Comparison of ENCODE assay signal across 20 mouse cellular contexts in the genomic region with DNA sequence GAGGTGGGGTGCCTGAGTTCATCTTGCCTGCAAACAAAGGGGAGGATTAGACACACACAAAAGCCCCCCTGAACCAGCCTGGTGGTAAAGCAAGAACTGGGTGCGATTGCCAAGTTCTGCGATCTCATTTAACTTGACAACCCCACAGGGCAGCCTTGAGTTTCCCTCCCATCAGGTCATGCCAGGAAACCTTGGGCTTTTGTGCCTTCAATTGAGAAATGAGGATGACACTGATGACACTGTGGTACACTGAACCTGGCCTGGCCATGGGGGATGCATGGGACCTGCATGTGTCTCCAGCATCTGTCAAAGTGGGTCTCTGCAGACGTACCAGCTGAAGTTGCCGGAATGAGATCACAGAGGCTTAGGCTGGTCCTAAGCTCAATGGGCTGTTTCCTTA. TPM values are rescaled to one million over a fixed set of nuclear protein-coding genes. Genes with fewer than 3 reads are reported as not detected.
DNase-seq lines count a peak whose midpoint lies in the region; ATAC-seq and TF ChIP-seq lines count a peak whose summit lies in the region.
"Had no signal": no experiment of that assay in that cellular context is flagged by ENCODE, and none has a peak within 500 bp of the region (broad histone marks: within the 10 kb centered on the region; RNA-seq: fewer than 3 reads in every experiment).

No protein-coding gene starts in this region.

- 88% methylated on average over 4 of the region's 4 CpGs for WGBS in kidney, embryonic 15.5 days
- WGBS in midbrain, embryonic 13.5 days: 52% methylated on average over 4 of the region's 4 CpGs
- 64% methylated on average over 4 of the region's 4 CpGs for WGBS in midbrain, postnatal 0 days
- WGBS in midbrain, embryonic 14.5 days: 50% methylated on average over 4 of the region's 4 CpGs

- H3K4me2 ChIP-seq in kidney, embryonic 15.5 days: no peak overlapping the region
- no peak overlapping the region for H3K4me2 ChIP-seq in midbrain, embryonic 13.5 days (replicated peaks)
- no peak overlapping the region for H3K4me2 ChIP-seq in midbrain, postnatal 0 days (ENCODE audit: low read depth, low read length, poor library complexity, severe bottlenecking)
- no peak overlapping the region for H3K4me2 ChIP-seq in midbrain, embryonic 14.5 days (ENCODE audit: low read length)
- H3K4me2 ChIP-seq: embryonic facial prominence, embryonic 13.5 days; forebrain, embryonic 13.5 days; hindbrain, embryonic 12.5 days had no signal

- H3K36me3 ChIP-seq in kidney, embryonic 15.5 days: peaks cover 15% of the 10 kb centered on the region
- H3K36me3 ChIP-seq in midbrain, embryonic 13.5 days: no peaks in the 10 kb centered on the region
- no peaks in the 10 kb centered on the region for H3K36me3 ChIP-seq in midbrain, postnatal 0 days (ENCODE audit: insufficient read depth, low read length)
- H3K36me3 ChIP-seq in midbrain, embryonic 14.5 days (ENCODE audit: control insufficient read depth, insufficient read depth, low read length): no peaks in the 10 kb centered on the region
- H3K36me3 ChIP-seq: hindbrain, embryonic 12.5 days had no signal

- no peaks in the 10 kb centered on the region for H3K9me3 ChIP-seq in kidney, embryonic 15.5 days (replicated peaks)
- H3K9me3 ChIP-seq in midbrain, embryonic 13.5 days: no peaks in the 10 kb centered on the region
- no peaks in the 10 kb centered on the region for H3K9me3 ChIP-seq in midbrain, postnatal 0 days (ENCODE audit: low read length)
- no peaks in the 10 kb centered on the region for H3K9me3 ChIP-seq in midbrain, embryonic 14.5 days (ENCODE audit: control insufficient read depth, low read length)
- H3K9me3 ChIP-seq: embryonic facial prominence, embryonic 13.5 days; forebrain, embryonic 13.5 days; hindbrain, embryonic 12.5 days had no signal

- TF ChIP-seq CTCF in midbrain, postnatal 0 days (IDR thresholded peaks at IDR 0.05): no peak

- ATAC-seq in kidney, embryonic 15.5 days (replicated peaks; ENCODE audit: low FRiP score): no peak
- ATAC-seq in midbrain, embryonic 13.5 days: no peak
- no peak for ATAC-seq in midbrain, postnatal 0 days (ENCODE audit: low FRiP score)
- no peak for ATAC-seq in midbrain, embryonic 14.5 days (ENCODE audit: low FRiP score, low TSS enrichment)
- ATAC-seq: forebrain, embryonic 13.5 days; hindbrain, embryonic 16.5 days; inflammation-experienced regulatory T-cells, adult 6 months had no signal

- H3K4me1 ChIP-seq in kidney, embryonic 15.5 days: peaks cover 57% of the 10 kb centered on the region
- H3K4me1 ChIP-seq in midbrain, embryonic 13.5 days (replicated peaks): peaks cover 12% of the 10 kb centered on the region
- H3K4me1 ChIP-seq in midbrain, postnatal 0 days (ENCODE audit: insufficient read depth, low read length): no peaks in the 10 kb centered on the region
- H3K4me1 ChIP-seq in midbrain, embryonic 14.5 days (ENCODE audit: control insufficient read depth, insufficient read depth, low read length): no peaks in the 10 kb centered on the region
- H3K4me1 ChIP-seq: embryonic facial prominence, embryonic 13.5 days had no signal

- no peak overlapping the region for H3K4me3 ChIP-seq in kidney, embryonic 15.5 days (replicated peaks)
- H3K4me3 ChIP-seq in midbrain, embryonic 13.5 days (replicated peaks): no peak overlapping the region
- H3K4me3 ChIP-seq in midbrain, postnatal 0 days (ENCODE audit: low read depth, low read length): no peak overlapping the region
- H3K4me3 ChIP-seq in midbrain, embryonic 14.5 days (replicated peaks; ENCODE audit: low read depth, low read length): no peak overlapping the region
- H3K4me3 ChIP-seq: embryonic facial prominence, embryonic 13.5 days; forebrain, embryonic 13.5 days; gastrocnemius, adult 2 months; hindbrain, embryonic 12.5 days had no signal

- H3K27ac ChIP-seq in kidney, embryonic 15.5 days: no peak overlapping the region
- no peak overlapping the region for H3K27ac ChIP-seq in midbrain, embryonic 13.5 days
- H3K27ac ChIP-seq in midbrain, postnatal 0 days (ENCODE audit: low read depth, low read length): no peak overlapping the region
- no peak overlapping the region for H3K27ac ChIP-seq in midbrain, embryonic 14.5 days (replicated peaks; ENCODE audit: low read depth, low read length)
- H3K27ac ChIP-seq: embryonic facial prominence, embryonic 13.5 days; forebrain, embryonic 13.5 days; gastrocnemius, adult 2 months; hindbrain, embryonic 12.5 days had no signal

- H3K27me3 ChIP-seq in kidney, embryonic 15.5 days: no peaks in the 10 kb centered on the region
- H3K27me3 ChIP-seq in midbrain, embryonic 13.5 days: no peaks in the 10 kb centered on the region
- no peaks in the 10 kb centered on the region for H3K27me3 ChIP-seq in midbrain, postnatal 0 days (ENCODE audit: insufficient read depth, low read length)
- H3K27me3 ChIP-seq in midbrain, embryonic 14.5 days (ENCODE audit: control insufficient read depth, insufficient read depth, low read length): no peaks in the 10 kb centered on the region
- H3K27me3 ChIP-seq: embryonic facial prominence, embryonic 13.5 days; forebrain, embryonic 13.5 days; hindbrain, embryonic 12.5 days had no signal

- peak; percentile 56 for DNase-seq in adrenal gland, adult 8-10 months
- no peak for DNase-seq in adrenal gland, postnatal 25 days
- no peak for DNase-seq in kidney, postnatal 36 days
- DNase-seq in midbrain, postnatal 0 days (ENCODE audit: low spot score): no peak
- DNase-seq in midbrain, embryonic 14.5 days: peak; percentile 3
- DNase-seq in right cerebral cortex, postnatal 4 days: no peak
- DNase-seq: cerebellum, adult 18-20 months; cerebellum, adult 9-11 months; cerebellum, postnatal 36 days; gastrocnemius, adult 2 months; gastrocnemius, postnatal 25 days; heart, postnatal 10 days; heart, postnatal 4 days had no signal

- 0 out of 2 replicates have a peak overlapping the region, but pooled peaks have one; percentile 21 for H3K9ac ChIP-seq in kidney, embryonic 15.5 days
- 0 out of 2 replicates have a peak overlapping the region, but pooled peaks have one; percentile 11 for H3K9ac ChIP-seq in midbrain, embryonic 13.5 days (replicated peaks)
- H3K9ac ChIP-seq in midbrain, postnatal 0 days (replicated peaks; ENCODE audit: low read length, poor library complexity, severe bottlenecking): no peak overlapping the region
- no peak overlapping the region for H3K9ac ChIP-seq in midbrain, embryonic 14.5 days (replicated peaks; ENCODE audit: low read length)
- H3K9ac ChIP-seq: embryonic facial prominence, embryonic 13.5 days; forebrain, embryonic 13.5 days; hindbrain, embryonic 12.5 days had no signal

RNA-seq across cellular contexts. Expression of gene Wfs1, which starts 6.7 kb away (rescaled TPM):
- 100 to 1,000 TPM in 2 of 4 experiments, 10 to 100 TPM in 2; 36.1 to 156 (median 79.3) TPM for total RNA-seq in adrenal gland, adult 8-10 months (2022)
- total RNA-seq in adrenal gland, postnatal 25 days (2021): 49.0 and 64.9 TPM in 2 replicates
- 18.3 and 19.5 TPM in 2 replicates for polyA plus RNA-seq in kidney, embryonic 15.5 days (2015; fragmentation: Nextera tagmentation; extraction: Ambion mirVana)
- polyA plus RNA-seq in midbrain, embryonic 13.5 days (2015; fragmentation: Nextera tagmentation; extraction: Ambion mirVana): 6.3 and 6.5 TPM in 2 replicates
- 11.3 and 14.0 TPM in 2 replicates for total RNA-seq in midbrain, postnatal 0 days (2014; rRNA removed)
- polyA plus RNA-seq in midbrain, postnatal 0 days (2015; fragmentation: Nextera tagmentation; extraction: Ambion mirVana): 11.9 and 12.8 TPM in 2 replicates
- 4.6 and 5.2 TPM in 2 replicates for polyA plus RNA-seq in midbrain, embryonic 14.5 days (2014; fragmentation: Nextera tagmentation; extraction: Ambion mirVana)

Comparison
In these comparisons a context has a peak if more than half of its experiments do, and no peak if none do; other contexts are left out.
1. DNase-seq: peak in adrenal gland, adult 8-10 months (single experiment) and midbrain, embryonic 14.5 days (single experiment); none in adrenal gland, postnatal 25 days (single experiment), kidney, postnatal 36 days (0 of 2), midbrain, postnatal 0 days (single experiment) and right cerebral cortex, postnatal 4 days (single experiment).
2. H3K9ac ChIP-seq: peak in kidney, embryonic 15.5 days (single experiment) and midbrain, embryonic 13.5 days (single experiment); none in midbrain, postnatal 0 days (single experiment) and midbrain, embryonic 14.5 days (single experiment).